Mouse (Mus musculus): ENCODE measurements around the gene Mvb12b.

DNA sequence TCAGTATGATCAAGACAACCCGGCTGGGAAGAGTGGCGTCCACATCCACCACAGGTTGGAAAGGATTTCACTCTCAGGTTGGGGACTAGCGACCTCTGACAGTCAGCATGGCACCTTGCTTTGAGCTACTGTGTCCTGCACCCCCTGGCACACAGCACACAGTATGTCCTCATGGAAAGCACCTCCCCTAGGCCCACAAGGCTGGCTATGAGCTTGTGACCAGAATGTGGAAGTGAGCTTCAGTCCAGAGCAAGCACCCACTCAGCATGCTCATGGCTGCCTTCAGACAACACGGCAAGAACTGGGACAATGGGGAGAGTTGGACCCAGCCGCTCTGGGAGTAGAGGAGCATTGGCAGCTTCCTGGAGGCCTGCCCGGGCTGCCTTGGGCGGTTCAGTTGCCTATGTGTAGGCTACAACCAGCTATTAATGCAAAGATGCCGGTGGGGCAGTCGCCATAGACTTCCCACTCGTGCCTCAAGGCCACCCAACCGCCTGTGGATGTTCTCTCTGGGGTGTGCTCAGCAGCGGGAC lies 84.6 kb downstream of the Mvb12b start:
- TF ChIP-seq CTCF (IDR thresholded peaks at IDR 0.05; ENCODE audit: borderline replicate concordance, control insufficient read depth, extremely low read depth, insufficient read depth, low read length, poor library complexity) (no peak), POLR2A (IDR thresholded peaks at IDR 0.05; ENCODE audit: control insufficient read depth, extremely low read depth, insufficient read depth, low read length, poor library complexity) (no peak)
